Mouse (Mus musculus): ENCODE measurements around the gene Atr.

The Atr gene

DNA sequence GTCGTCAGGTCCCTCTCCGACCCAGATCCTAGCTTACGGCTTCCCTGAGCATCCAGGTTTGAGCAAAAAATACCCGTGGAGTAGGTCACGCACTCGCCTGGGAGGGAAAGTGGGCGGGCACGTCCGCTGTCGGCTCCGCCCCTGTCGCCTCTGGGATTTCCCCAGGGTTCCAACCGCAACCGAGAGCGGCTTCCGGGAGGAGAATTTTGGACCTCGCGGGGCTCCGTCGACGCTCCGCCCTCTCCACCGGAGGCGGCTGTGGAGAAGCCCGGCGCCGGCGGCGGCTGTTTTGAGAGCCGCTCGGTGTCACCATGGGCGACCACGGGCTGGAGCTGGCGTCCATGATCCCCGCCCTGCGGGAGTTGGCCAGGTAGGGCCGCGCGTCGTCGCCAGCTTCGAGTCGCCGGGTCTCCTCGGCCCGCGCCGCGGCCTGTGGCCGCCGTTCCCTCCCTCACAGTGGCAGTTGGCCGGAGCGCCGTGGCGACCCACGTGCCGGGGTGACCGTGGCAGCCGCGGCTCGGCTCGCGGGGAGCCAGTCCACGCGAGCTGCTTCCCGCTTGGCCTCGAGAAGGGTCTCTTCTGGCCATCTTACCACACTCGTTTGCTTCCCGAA is at the start of gene Atr:
Gene Atr (plus strand): TSS at position 184 of the 613 bp plus-strand sequence.
- peak; percentile 96 for DNase-seq (ENCODE audit: inconsistent ontology term)

DNA sequence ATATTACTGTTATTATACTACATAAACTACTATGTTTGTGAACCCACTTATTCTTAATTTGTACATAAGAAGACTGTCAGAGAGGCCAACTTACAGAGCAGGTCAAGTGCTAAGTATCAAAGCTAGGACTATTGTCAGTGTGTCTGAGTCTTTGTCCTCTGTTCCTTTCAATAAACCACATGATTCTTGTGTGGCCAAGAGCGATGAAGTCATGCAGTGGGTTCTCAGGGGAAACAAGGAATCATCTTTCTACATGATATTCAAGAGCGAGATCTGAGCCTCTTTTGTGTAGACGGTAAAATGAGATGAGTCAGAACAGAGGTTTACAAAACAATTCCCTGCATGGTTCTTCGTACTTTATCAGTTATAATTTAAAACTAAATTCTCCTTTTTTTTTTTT is 47.8 kb upstream of the Atr start:
- DNase-seq (ENCODE audit: inconsistent ontology term): peak; percentile 79

DNA sequence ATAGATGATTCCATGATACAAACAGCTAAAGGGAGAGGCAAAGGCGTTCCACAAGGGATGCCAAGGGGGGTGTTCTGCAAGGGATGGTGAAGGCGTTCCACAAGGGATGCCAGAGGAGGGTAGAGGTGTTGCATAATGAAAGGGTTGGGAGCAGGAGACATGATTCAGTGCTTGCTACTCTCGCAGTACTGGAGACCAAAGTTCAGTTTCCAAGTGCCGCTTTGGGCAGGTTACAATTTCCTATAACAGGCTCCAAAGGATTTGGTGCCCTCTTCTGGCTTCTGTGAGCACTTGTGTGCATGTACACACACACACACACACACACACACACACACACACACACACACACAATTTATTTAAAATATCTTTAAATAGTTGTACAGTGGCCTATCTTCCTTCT is 45.6 kb upstream of the Atr start:
- no peak for DNase-seq (ENCODE audit: inconsistent ontology term)

DNA sequence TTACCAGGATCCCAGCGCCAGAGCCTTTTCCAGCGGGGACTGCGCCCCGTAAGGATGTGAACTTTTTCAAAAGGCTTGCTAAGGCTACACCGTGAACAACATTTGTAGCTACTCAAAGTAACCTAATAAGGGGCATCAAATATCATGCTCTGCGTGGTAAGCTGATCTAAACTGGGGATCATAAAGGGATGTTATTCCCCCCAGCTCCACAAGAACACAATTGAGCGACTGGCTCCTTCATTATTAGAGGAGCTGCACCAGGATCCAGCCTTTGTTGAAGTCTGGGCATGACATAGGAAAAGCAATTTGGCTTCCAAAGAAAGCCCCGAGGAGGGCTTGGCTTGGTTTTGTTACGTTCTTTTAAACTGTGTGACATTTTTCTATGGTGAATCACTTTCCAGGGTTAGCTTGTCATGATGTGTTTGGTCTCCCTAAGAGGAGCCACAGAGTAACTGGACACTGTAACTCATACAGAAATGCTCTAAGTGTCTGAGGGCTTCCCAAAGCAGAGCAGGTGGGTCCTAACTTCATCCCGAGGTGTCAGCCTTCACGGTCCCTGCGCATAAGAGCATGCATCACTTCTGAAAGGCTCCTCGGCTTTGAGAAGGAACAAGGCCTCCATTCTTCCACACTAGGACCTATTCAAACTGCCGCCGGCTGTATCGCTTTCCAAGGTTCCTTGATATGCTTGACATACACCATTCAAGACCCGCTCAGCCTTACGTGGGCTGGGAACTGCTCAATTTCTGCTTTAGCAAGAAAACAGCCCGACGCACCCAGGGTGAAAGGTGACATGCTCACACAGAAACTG is 43.5 kb upstream of the Atr start:
- peak; percentile 92 for DNase-seq (ENCODE audit: inconsistent ontology term)

DNA sequence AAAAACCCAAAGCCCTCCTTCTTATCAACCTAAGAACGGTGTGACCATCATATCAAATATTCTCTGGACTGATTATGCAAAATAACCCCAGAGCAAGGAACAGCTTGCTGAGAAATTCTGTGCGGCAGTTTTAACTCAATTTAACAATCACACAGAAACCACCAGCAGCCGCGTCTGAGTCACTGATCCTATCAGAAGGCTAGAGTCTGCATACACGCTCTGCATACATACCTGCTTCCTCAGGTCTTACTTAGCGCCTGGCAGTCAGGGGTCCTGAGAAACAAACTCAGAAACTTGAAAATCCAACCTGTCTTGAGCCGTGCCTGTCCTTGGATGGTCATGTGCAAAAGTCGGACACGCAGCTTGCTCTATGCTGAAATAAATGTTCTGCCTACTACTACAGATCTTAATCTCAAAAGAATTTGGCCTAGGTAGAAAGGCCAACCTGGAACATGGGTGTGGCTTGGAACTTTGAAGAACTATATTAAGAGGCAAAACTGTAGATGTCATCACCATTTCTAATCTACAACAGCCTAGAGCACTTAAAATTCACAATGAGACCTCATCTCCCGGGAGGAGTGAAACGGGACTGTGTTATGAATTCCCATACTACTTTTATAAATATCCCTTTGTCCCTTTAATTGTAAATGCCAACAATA is 42.3 kb upstream of the Atr start:
- DNase-seq (ENCODE audit: inconsistent ontology term): no peak

DNA sequence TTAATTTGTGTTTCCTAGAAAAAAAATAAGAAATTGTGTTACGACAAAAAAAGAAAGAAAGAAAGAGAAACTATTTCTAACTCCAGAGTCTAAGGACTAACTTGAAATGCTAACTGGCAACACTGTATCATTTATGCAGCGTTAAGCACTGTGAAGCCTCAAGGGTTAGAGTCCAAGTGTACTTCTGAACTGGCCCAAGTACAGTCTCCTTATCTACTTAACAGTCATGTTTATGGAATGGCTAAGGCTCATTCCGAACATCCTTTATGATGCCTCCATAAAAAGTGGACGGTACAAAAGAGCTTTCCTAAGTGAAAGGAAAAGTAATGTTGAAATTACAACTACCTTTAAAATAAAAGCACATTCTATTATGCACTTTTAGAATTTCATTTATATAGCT is 41.7 kb upstream of the Atr start:
- DNase-seq (ENCODE audit: inconsistent ontology term): no peak

DNA sequence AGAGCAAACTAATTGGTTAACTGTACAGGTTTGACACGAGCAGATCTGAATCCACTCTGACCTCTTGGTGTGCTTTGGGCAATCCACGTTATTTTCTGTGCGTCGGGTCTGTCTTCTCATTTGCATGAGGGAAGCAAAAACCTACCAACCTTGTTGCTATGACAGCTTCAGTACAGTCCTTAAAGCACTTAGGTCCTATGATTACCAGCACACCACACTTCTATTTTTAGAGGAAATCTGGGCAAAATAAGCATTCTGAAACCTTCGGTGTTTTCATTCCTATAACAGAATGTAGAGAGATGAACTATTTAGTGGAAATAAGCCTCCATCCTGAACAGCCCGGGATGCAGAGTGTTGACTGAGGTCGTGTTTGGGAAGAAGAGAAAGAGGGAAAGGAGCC is 34.9 kb upstream of the Atr start:
- no peak for DNase-seq (ENCODE audit: inconsistent ontology term)

DNA sequence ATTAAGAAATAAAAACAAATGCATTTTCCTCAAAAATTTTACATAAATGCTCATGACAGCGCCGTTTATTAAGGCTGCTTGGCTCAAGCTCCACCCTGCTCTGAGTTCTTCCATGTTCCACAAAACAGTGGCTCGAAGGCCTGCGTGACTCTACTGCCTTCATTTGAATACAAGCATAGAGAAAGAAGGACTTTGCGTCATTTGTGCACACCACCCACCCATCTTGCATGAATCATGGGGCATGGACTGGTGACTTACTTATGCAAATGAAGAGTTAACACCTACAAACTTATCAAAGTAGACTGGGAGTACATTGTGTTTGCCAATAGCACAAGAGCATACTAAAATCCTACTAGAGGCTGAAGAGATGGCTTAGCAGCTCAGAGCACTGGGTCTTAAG is 29.8 kb upstream of the Atr start:
- no peak for DNase-seq (ENCODE audit: inconsistent ontology term)

DNA sequence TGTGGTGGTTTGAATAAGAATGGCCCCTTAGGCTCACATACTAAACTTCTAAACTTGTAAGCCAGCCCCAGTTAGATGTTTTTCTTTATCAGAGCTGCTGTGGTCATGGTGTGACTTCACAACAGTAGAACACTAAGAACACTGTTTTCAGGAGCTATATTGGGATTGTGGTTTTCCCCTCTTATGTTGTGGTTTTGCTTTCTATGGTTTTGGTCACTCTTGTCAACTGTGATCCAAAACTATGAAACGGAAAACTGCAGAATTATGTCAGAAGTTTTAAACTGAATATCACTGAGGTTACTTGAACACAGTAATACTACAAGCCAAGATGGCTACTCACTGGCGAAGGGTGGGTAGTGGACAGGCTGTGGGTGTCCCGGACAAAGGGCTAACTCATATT is 24.6 kb upstream of the Atr start:
- no peak for DNase-seq (ENCODE audit: inconsistent ontology term)

DNA sequence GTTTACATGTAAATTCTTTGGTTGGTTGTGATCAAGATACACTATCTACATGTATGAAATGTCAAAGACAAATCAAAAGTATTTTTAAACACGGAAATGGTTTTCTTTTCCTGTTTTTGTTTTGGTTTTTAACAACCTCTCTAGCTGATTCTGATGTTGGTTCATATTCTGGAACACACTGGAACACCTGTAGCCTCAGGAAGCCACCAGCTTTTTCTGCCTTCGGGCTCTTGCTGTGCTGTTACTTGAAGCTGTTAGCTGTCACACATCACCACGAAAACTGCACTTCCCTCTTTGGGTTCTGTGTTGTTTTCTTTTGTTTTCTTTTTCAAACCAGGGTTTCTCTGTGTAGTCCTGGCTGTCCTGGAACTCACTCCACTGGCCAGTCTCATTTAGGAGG is 22.6 kb upstream of the Atr start:
- no peak for DNase-seq (ENCODE audit: inconsistent ontology term)

DNA sequence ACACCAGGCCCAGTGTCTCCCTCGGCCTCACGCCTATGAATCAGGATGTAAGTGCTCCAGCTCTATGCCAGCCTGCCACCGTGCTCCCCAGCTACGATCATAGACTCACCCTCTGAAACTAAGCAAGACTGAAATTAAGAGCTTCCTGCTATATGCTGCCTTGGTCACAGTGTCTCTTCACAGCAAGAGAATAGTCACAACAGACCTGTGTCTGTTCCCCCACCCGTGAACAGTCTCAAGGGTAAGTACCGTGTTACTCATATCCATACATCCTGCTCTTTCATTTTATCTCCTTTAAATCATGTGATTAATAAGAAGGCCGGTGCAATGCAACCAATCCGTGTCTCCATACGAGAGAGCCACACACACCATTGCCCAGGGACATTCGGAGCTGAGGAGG is 21.7 kb upstream of the Atr start:
- DNase-seq (ENCODE audit: inconsistent ontology term): no peak

DNA sequence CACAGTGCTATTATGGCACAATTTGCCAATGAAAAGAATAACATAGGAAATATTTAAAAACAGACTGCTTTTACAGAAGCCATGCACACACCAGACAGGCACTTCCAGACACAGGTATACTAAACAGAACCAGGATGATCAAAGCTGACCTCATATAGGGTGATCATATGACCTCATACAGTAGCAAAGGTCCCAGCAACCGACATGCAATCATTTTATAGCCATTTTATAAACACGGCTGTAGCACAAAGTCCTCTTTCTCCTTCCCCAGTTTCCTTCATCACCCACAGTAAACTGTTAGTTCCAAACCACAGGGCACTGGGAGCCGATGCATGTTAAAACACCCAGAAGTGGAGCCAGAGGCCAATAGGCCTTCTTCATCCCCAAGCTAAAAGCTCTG is 18.0 kb upstream of the Atr start:
- no peak for DNase-seq (ENCODE audit: inconsistent ontology term)

DNA sequence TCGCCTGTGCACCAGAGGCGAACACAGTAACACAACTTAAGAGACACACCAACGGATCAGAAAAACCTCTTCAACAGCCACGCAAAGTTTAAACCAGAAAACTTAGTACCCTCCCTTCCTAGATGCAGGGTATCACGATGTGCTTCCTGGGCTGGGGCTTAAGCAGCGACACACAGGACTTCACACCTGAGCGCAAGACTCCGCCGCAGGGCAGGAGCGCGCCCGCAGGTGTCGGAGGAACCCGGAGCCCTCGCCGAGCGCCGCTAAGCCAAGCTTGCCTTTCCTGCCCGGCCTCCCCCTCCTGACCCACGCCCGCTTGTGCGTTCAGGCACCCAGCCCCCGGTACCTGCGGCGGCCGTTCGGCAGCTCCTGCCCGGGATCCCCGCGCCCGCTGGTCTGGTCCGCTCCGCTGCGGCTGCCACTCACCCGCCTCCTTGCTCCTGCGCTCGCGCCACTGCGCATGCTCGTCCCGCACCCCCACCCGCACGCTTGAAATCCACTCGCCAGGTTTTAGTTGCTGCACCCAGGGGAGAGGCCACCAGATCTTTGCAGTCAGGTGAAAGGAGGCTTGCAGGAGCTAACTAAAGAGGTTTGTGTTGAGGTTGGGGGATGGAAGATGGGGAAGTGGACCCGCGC is 12.5 kb upstream of the Atr start, which contains the start of gene Pls1:
Gene Pls1 (minus strand): TSS at position 487 of the 636 bp plus-strand sequence.
- peak; percentile 86 for DNase-seq (ENCODE audit: inconsistent ontology term)

DNA sequence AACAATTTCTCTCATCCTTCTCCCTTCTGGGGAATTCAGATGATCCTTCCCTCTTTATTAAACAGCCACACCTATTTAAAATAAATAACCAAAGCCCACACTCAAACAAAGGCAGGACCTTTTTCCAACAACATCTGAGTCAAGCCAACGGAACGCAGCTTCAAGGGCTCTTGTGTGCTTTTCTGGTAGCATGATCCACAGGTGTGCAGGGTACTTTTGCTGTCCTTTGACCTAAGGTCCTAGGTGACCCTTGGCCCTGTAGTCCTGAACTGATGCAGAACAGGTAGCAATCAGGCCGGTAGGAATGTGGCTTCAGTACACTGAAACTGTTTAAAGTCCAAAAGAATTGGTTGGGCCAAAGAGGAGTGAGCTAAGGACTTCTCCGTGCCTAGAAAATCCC is 11.7 kb upstream of the Atr start:
- DNase-seq (ENCODE audit: inconsistent ontology term): no peak

DNA sequence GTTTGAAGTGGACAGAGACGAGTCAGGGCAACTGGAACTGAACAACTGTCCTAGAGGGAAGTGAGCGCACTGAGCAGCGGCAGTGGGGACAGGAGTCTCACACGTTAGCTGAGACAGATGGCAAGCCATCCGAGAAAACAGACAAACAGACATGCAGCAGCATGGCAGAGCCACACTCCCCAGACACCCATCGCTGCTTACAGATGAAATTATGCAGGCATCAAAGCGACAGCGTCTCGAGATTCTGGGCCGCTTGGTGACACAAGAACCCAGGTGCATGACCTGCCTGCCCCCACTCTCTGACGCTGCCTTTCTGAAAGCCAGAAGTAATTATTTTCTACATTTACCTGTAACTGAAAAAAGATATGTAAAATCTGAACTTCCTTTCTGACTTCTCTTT is 5.7 kb upstream of the Atr start:
- no peak for DNase-seq (ENCODE audit: inconsistent ontology term)

DNA sequence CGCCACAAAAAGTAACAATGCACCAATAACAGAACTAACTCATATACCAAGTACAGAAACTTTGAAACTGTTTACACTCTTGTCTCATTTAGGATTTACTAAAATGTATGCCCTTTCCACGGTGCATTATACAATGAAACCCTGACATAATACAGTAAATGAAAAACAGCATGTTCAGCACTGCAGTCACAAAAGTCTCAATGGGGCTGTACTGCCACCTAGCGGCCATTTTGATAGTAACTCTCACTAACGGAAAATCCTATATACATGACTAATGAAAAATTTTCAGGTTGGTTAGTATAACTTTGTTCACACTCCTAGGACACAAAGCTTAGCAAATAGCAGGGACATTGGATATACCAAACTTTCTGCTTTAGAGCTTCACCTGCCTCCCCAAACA is 4.5 kb upstream of the Atr start:
- peak; percentile 65 for DNase-seq (ENCODE audit: inconsistent ontology term)

DNA sequence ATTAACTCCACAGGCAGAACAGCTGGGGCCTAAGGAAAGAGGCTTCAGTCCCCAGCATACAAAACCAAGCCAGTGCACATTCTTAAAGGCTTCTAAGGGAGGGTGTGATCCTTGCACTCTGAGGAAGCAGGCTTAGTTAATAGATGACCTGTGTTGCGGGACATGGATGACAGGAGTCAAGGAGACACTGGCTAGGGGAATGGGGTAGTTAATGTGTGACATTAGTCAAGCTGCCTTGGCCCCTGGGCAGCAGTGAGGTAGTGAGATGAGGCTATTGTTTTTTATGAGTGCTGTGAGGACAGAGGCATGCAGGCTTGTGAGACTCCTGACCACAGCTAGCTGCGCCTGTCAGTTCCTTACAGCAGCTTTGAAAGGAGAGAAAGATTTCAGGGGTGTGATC is 2.5 kb upstream of the Atr start:
- DNase-seq (ENCODE audit: inconsistent ontology term): no peak

DNA sequence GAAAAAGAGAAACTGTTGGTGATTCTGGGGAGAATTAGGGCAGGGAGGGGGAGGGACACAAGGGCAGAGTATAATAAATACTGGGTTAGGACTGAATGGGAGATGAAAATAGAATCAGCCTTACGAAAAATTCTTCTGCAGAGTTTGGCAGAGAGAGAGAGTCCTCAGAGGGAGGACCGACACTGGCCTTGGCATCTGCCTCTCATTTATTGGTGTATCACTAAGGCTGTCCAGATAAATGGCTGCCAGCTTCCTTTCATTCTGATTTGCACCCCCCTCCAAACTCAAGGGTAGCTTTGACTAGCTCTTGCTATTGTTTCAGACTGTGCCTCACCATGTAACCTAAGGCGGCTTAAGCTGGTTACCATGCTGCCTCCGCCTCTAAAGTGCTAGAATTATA is 1.4 kb upstream of the Atr start:
- no peak for DNase-seq (ENCODE audit: inconsistent ontology term)

DNA sequence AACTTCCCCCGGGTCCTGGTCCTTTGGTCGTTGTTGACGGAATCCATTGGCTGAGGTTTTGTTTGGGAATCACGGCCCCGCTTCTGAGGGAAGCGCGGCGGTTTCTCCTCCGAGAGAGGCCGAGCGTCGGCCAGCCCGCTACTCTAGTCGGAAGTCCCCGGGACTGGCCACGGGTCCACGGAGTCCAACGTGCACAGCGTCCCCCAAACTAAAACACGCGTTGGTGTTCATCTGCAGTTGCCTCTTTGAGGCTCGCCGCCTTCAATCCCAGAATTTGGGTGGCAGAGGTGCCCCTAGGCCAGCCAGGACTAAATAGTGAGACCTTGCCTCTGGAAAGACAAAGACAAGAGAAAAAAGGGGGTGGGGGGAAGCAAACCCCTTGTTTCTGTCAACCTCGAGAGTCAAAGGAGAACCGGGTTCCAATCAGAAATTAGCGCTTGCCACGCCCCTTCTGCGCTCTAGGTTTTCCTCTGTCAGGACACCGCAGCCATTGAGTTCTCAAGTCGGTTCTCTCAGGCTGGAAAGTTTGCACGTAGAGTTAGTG is 702 bp downstream of the Atr start:
- peak; percentile 74 for DNase-seq (ENCODE audit: inconsistent ontology term)

DNA sequence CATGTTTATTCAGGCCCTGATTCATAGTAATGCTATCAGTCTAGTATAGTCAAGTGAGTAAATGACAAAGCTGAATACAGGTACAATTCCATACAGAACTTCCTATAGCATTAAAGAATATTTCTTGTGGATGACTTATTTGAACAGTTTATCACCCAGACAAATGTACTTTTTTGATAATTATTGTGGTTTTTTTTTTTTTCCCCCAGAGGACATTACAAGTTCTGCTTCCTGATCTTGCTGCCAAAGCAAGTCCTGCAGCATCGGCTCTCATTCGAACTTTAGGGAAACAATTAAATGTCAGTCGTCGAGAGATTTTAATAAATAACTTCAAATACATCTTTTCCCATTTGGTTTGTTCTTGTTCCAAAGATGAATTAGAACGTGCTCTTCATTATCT is 20.8 kb downstream of the Atr start:
- DNase-seq (ENCODE audit: inconsistent ontology term): no peak

DNA sequence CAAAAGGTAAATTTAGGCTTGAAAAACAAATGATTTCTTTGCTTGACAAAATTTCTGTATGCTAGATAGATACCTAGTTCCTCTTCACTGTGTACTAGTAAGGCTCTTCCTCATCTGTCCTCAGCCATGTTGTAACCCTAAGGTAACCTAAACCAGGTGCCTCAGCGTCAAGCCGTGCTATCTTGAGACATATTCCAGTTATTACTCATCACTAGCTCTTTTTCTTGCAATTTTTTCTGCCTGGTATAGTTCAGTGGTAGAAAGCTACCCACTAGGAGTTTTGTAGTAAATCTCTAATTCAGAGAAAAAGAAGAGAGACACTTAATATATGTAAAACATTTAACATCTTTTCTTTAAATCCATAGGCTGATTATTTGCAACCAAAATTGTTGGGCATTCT is 25.4 kb downstream of the Atr start:
- no peak for DNase-seq (ENCODE audit: inconsistent ontology term)

DNA sequence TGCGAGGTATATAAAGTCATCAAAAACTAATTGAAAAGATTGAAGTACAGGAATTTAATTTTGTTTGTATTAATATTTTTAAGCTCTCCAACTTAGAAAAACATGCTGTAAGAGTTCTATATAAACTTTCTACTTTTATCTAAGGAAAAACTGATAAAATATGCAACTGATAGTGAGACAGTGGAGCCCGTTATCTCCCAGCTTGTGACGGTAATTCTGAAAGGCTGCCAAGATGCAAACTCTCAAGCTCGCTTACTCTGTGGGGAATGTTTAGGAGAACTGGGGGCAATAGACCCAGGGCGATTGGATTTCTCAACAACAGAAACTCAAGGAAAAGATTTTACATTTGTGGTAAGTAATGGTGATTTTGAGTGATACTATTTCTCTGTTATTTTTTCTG is 40.0 kb downstream of the Atr start:
- no peak for DNase-seq (ENCODE audit: inconsistent ontology term)
